Mouse (Mus musculus) kidney, postnatal 36 days (tissue): Measurements from ENCODE around the gene Ctdspl.

Source experiments
- DNase-seq, 2 experiments: peaks; one replicate each; pipeline ENCODE4 v3.0.0; 2021 to 2022; ENCODE audit warnings: mixed read lengths in 2 of 2

Gene Ctdspl

GRCm38 (mm10) chr9:118991750-118992585 is 65.7 kb downstream of the Ctdspl start:
- no peak for DNase-seq

- no peak for DNase-seq
Measured at GRCm38 (mm10) chr9:118992586-118992955, 66.3 kb downstream of the Ctdspl start.

GRCm38 (mm10) chr9:118994524-118995227 is 68.4 kb downstream of the Ctdspl start:
- DNase-seq: peak; percentile 43 to 48

DNA sequence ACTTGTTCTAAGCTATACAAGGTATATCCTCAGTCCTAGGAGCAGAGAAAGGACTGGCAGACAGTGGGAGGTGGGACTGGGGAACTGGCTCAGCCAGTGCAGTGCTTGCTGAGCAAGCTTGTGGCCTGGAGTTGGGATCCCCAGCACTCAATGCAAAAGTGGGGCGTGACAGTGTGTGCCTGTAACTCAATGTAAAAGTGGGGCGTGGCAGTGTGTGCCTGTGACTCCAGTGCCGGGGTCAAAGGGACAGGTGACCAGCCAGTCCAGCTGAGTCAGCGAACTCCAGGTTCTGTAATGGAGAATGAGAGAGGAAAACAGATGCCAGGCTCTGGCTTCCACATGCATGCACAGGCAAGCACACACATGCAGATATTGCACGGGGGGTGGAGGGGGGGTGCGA is 69.3 kb downstream of the Ctdspl start:
- DNase-seq: peak; percentile 54 to 69

- DNase-seq: no peak
Measured at GRCm38 (mm10) chr9:118997241-118997640, 71.0 kb downstream of the Ctdspl start.

DNA sequence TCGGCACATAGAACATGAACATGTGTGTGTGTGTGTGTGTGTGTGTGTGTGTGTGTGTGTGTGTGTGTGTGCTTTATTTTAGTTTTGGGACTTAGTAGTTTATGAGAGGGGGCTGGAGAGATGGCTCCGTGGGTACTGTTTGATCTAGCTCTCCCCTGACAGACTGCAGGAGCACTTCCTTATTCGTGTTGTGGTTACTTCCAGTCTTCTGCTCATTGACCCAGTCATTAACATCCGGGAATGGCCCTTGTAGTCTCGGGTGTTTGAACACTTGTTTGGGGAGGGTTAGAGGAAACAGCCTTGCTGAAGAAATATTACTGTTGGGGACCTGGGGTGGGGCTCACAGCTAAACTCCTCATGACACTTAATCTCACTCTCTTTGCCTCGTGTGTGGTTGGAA is 73.9 kb downstream of the Ctdspl start:
- no peak for DNase-seq

DNA sequence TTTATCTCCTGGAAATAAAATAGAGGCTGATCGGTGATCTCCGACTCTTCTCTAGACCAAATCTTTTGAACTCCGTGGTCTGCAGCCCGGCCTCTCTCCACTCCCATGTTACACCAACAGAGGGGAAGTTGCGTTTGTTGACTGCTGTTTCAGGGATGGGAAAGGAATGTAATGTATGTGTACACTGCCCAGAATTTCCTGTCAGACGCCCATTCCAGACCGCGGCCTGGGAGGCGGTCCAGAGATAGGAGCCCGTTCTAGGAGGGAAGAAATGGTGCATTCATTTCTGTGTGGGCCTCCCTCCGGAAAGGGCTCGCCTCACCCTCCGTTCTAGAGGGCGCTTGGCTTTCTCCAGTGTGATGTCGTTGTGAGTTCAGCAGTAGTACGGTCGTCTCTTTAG is 76.0 kb downstream of the Ctdspl start:
- peak; percentile 49 to 61 for DNase-seq

DNA sequence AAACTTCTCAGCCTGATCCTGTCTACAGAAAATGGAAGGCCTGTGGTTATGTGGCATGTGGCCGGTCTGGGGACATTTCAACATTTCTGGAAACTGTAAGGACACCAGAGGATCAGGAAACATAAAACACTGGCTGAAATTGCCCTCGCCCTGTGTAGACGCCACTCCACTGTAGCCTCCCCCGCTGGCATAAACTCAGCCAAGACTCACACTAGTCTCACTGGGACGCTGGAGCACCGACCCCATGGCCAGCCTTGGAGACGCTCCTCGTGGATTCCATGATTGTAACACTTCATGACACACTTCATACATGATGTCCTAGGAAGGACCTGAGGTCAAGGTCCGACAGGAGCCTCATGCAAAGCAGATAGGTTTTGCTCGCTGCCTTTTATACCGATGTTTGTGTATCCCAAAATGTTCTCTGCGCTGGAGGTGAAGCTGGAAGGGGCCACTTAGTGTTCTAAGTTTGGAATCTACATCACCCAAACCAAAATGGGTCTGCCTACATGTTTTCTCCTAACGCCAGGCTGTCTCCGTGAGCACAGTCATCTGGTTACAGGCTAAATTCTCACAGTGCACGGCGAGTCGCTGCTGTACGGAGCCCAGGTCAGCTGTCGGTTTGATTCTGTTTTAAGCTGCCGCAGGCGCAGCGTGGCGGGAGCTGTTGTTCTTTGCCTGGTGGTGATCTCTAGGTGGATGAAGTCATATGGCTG is 77.9 kb downstream of the Ctdspl start:
- peak in 1 of 2 experiments; percentile 36 for DNase-seq

- peak in 1 of 2 experiments; percentile 48 for DNase-seq
Measured at GRCm38 (mm10) chr9:119004703-119005076, 78.4 kb downstream of the Ctdspl start.

GRCm38 (mm10) chr9:119005303-119006029 is 79.2 kb downstream of the Ctdspl start:
- no peak for DNase-seq

- DNase-seq: no peak
Measured at GRCm38 (mm10) chr9:119007266-119007665, 81.0 kb downstream of the Ctdspl start.

- DNase-seq: no peak
Measured at GRCm38 (mm10) chr9:119008871-119009270, 82.6 kb downstream of the Ctdspl start.

DNA sequence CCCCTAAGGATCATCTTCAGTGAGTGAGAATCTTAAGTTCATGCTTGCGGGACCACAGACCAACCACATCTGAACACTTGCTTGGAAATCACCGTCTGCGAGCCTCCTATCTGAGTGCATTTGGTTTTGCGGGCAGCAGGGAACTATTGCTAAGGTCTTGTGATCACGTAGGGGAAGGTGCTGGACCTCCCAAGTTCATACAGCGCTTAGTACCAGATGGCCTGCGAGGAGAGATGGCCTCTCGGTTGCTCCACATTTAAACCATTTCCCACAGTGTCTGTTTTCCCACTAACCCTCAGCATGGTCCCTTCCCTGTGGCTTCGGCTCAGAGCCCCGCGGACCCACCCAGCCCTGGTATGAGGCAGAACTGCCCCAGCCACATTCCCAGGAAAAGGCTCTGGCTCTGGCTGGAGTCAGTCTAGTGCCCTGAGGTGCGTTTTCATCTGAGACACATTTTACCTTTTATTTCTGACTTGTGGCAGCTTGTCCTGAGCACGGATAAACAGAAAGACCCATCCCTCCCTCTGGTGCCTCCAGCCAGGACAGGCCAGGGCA is 84.0 kb downstream of the Ctdspl start:
- DNase-seq: peak in 1 of 2 experiments; percentile 42

DNA sequence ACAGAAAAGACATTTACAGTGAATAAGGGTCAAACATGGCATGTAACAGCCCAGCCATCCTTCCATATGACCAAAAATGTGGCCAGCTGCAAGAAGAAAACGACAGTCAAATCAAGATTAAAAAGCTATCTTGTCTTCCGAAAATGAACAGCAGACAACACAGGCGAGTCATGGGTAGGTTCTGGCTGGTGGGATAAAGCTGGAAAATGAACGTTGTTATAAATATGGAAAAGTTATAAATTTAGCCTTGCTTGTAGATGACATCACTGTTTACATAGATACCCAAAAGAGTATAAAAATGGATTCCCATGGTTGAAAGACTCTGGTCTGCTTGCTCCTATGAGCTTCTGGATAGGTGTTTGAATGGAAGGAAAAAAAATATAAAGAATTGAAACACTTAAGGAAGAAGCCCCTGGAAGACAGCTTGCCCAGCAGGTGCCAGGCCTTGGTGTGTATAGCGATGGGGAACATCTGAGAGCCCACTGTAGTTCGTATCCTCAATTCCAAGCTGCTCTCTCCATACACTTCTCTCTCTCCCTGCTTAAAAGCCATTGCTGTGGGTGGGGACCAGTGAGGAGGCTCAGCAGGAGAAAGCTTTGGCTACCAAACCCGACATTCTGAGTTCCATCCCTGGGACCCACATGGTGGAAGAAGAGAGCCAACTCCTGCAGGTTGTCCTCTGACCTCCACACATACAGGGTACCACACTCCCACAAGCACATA is 90.7 kb downstream of the Ctdspl start:
- DNase-seq: no peak

GRCm38 (mm10) chr9:119021731-119022130 is 95.5 kb downstream of the Ctdspl start:
- DNase-seq: peak; percentile 63 to 73

- DNase-seq: peak; percentile 60
Measured at GRCm38 (mm10) chr9:119025263-119025662, 99.0 kb downstream of the Ctdspl start.

DNA sequence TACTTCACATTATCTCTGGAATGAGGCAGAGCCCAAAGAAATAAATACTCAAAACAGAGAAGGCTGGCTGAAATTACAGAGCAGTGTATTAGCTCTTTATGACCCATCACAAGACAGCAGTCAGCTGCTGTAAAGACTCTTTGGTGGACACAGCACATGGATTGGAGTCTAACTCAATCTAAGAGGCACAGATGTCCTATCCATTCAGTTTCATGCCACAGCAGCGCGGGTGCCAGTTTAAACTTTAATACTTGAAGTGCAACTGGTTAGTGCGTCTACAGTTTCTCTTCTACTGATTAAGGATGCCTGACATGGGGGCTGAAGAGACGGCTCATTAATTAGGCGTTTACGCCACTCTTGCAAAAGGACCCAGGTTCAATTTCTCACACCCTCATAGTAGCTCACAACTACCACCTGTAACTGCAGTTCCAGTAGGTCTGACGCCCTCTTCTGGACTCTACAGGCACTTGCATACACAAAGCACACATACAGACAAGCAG is 99.6 kb downstream of the Ctdspl start:
- peak; percentile 52 to 71 for DNase-seq

DNA sequence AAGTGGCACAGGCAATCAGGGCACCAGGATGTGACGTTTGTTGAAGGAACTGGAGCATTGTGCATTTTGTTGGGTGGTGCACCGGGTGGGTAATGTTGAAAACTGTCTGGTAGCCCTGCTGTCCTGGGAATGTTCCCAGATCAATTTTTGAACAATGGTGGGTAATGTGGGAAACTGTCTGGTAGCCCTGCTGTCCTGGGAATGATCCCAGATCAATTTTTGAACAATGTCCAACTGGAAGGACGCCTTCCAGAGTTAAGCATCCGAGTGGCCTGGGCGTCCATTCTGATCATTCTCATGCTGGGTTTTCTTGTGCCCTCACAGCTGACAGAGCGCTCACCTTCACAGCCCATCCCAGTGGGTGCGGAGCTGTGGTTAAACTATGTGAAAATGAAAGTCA is 101.1 kb downstream of the Ctdspl start:
- DNase-seq: no peak

DNA sequence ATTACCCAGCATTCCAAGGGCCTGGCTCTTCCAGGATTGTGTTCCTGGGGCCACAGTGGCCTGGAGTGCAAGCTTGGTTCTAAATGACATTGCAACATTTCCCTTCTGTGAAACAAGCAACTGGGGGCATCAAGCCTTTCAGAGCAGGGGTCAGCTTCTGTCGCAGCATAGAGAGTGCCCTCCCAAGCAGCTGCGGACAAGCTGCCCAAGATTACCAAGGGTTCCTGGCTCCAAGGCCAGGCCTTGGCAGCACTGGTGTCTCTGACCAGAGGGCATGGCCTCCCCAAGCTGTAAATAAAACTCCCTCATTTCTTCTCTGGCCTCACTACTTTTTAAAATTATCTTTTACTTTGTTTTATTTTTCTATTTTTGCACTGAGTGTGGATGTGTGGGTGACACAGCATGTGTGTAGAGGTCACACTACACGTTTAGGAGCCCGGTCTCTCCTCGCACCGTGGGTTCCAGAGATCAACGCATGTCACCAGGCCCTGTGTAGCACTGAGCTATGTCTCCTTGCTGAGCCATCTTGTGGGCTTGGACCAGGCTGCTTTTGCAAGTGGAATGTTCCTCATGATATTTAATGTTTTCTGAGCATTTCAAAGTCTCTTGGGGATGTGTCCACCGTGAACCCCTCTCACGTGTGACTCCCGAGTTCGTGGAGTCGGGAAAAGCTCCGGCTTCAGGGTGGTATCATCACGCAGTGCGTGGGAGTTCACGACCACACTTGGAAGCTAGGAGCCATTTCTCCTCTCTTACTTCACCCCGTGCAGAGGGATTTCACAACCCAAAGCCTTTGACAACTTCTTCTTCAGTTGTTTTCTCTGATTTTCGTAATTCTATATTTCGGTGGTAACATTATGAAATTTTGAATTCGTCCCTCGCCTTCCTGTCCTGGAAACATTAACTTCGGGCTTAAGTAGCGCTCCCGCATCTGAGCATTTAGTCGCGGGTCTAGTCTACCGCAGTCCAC is 102.3 kb downstream of the Ctdspl start:
- no peak for DNase-seq

DNA sequence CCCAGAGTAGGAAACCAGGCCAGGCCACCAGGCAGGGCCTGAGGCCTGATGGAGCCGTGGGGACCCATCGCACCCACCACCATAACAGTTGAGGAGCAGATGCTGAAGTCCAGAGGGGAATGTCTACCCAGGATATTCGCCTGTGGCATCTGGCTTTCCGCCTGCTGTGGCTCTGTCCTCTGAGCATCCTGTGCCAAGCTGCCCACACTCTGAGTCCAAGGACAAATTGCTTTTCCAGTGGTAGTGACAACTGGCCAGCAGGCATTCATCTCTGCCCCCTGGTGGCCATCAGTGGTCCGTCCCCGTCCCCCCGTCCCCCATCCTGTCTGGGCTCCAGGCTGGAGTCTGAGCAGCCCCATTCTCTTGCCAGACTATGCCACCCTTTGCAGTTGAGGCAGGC is 103.3 kb downstream of the Ctdspl start:
- peak; percentile 83 to 89 for DNase-seq
